Mouse (Mus musculus): ENCODE data around the gene Fcna. TPM values are rescaled to one million over a fixed set of nuclear protein-coding genes. Genes with fewer than 3 reads are reported as not detected.
A peak's percentile ranks its signal among the peaks of the same experiment; 100 is the strongest.

Fcna gene
- 7.0 and 9.7 TPM in 2 replicates for total RNA-seq (2021)
- long read RNA-seq, experiment 1, partial matches to known transcripts, result 1 of 6 reads
- long read RNA-seq, experiment 1, other reads (novel, unspliced or antisense), result 2 of 6 reads
- long read RNA-seq, experiment 2, partial matches to known transcripts, result 1 of 6 reads
- long read RNA-seq, experiment 2, other reads (novel, unspliced or antisense), result 2 of 6 reads

GRCm38 (mm10) chr2:25627811-25628210 lies at the start of gene Fcna:
Gene Fcna (minus strand): TSS chr2:25628030.
- DNase-seq, result no peak

- DNase-seq, result no peak
These were observed 48.7 kb upstream of the Fcna start, which contains the start of gene Lcn6 for GRCm38 (mm10) chr2:25676486-25676885. Gene Lcn6 (plus strand): TSS chr2:25676786.

GRCm38 (mm10) chr2:25666516-25666915 lies 38.7 kb upstream of the Fcna start:
- DNase-seq, result no peak

- DNase-seq, result no peak
These were observed 36.3 kb upstream of the Fcna start for GRCm38 (mm10) chr2:25664125-25664524.

GRCm38 (mm10) chr2:25663511-25663910 lies 35.7 kb upstream of the Fcna start:
- peak; percentile 89 for DNase-seq

GRCm38 (mm10) chr2:25661245-25661970 lies 33.6 kb upstream of the Fcna start:
- DNase-seq, result peak; percentile 31

- DNase-seq, result peak; percentile 23
These were observed 32.4 kb upstream of the Fcna start for GRCm38 (mm10) chr2:25660279-25660678.

- DNase-seq, result no peak
These were observed 29.8 kb upstream of the Fcna start, which contains the start of gene Lcn5 for GRCm38 (mm10) chr2:25657652-25658051. Gene Lcn5 (plus strand): TSS chr2:25657952.

- DNase-seq, result peak; percentile 56
These were observed 29.4 kb upstream of the Fcna start for GRCm38 (mm10) chr2:25657246-25657645.

GRCm38 (mm10) chr2:25656691-25657090 lies 28.9 kb upstream of the Fcna start:
- DNase-seq, result no peak

- no peak for DNase-seq
These were observed 26.7 kb upstream of the Fcna start for GRCm38 (mm10) chr2:25654502-25654901.

GRCm38 (mm10) chr2:25652902-25653301 lies 25.1 kb upstream of the Fcna start, which contains the start of gene Lcn8:
Gene Lcn8 (plus strand): TSS chr2:25653120.
- DNase-seq, result no peak

GRCm38 (mm10) chr2:25639890-25640289 lies 12.1 kb upstream of the Fcna start:
- peak; percentile 77 for DNase-seq

GRCm38 (mm10) chr2:25634046-25634445 lies 6.2 kb upstream of the Fcna start:
- peak; percentile 64 for DNase-seq

- peak; percentile 80 for DNase-seq
These were observed 5.8 kb upstream of the Fcna start for GRCm38 (mm10) chr2:25633616-25634015.

GRCm38 (mm10) chr2:25628738-25629137 lies 908 bp upstream of the Fcna start:
- peak; percentile 45 for DNase-seq

GRCm38 (mm10) chr2:25625986-25626385 lies 1.8 kb downstream of the Fcna start:
- DNase-seq, result no peak

GRCm38 (mm10) chr2:25621229-25622200 lies 6.3 kb downstream of the Fcna start, which contains the start of gene Tmem141:
Gene Tmem141 (minus strand): TSS chr2:25622005.
- DNase-seq, result peak; percentile 97

GRCm38 (mm10) chr2:25620852-25621228 lies 7.0 kb downstream of the Fcna start:
- DNase-seq, result no peak

- DNase-seq, result no peak
These were observed 7.4 kb downstream of the Fcna start for GRCm38 (mm10) chr2:25620386-25620785.

- no peak for DNase-seq
These were observed 10.3 kb downstream of the Fcna start, which contains the start of gene Ccdc183 for GRCm38 (mm10) chr2:25617578-25617977. Gene Ccdc183 (minus strand): TSS chr2:25617678.

GRCm38 (mm10) chr2:25616398-25616797 lies 11.4 kb downstream of the Fcna start:
- no peak for DNase-seq
